Mouse (Mus musculus): Measurements from ENCODE around the gene Skap2.

The Skap2 gene

DNA sequence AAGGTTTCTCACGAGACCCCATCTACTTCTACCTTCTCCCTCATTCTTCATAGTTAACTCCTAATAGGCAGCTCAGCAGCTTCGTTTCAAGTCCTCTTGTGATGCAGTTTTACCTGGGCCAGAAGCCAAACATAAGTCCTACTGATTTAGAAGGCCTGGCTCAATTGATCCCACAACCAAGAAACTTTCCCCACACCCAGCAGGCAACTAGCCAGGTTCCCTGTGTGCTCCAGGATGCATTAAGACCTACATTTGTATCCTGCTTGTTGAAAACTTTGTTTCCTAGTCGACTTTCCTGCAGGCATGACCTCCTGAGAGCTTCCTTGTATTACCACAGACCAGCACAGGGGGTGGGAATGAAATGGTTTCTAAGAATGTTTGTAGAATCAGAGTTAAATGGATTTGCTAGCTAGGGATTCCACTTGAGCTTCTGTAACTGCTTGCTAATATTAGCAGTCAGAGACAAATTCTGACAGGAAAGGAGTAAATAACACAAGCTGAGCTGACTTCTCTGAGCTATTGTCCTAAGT, 125.4 kb downstream of the Skap2 start:
- peak; percentile 54 for DNase-seq

DNA sequence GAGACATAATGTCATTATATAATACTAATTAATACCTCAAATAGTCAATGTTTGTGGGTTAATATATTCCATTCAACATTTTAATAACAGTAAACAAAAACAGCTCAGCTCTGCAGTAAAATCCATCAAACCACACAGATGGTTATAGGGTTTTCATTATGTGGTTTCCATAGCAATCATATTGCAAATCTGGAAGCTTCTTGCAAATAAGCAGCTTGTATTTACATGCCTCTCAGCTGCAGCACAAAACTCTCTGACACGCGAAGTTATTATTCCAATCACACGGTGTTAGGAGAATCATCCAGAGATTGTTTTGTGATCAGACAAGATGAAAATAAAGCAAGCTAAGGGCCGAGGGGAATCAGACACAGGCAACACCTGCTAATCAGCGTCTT, 129.5 kb downstream of the Skap2 start:
- DNase-seq: no peak

DNA sequence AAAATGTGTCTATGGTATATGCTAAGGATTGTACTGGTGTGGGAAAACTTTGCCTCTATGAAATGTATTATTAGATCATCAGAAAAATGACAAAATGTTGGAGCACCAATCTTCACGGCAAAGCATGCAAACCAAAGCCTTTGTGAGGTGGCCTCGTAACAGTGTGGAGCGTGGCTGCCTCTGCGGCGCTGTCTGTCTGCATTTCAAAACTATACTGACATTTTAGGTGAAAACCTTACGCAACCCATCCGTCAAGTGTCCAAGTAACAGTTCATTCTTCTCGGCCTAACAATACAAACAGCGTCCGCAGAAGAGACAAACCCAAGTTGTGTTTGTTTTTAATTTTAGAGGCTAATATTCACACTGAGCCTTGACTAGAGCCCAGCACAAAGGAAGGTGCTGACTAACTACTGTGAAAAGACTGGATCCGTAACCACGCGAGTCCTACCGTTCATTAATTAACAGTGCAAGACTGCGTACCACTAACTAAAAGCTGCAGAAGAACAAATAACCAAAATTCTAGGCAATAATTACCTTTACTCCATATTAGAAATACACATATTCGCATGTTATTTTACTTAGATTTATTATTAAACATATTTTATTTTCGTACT, 130.0 kb downstream of the Skap2 start:
- DNase-seq: no peak

GRCm38 (mm10) chr6:51881181-51881968, 131.0 kb downstream of the Skap2 start:
- peak; percentile 53 for DNase-seq

DNA sequence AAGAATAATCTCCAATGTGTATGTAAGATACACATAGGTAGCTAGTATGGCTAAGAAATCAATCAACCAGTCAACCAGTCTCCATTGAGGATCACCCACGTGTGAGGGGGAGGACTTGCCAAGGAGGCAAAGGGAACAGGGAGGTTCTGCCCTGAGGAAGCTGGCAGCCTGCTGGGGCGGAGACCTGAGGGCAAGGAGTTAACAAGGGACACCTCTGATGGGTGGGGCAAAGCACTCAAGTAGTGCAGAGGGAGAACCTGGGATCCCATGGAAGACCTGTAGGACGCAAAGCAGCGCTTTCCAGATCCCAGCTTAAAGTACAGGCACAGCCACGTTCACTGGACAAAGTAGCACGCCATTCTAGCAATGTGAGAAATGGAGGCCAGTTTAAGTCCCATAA, 131.6 kb downstream of the Skap2 start:
- peak; percentile 26 for DNase-seq

- DNase-seq: peak; percentile 38
These were observed 133.8 kb downstream of the Skap2 start for GRCm38 (mm10) chr6:51878551-51878950.

DNA sequence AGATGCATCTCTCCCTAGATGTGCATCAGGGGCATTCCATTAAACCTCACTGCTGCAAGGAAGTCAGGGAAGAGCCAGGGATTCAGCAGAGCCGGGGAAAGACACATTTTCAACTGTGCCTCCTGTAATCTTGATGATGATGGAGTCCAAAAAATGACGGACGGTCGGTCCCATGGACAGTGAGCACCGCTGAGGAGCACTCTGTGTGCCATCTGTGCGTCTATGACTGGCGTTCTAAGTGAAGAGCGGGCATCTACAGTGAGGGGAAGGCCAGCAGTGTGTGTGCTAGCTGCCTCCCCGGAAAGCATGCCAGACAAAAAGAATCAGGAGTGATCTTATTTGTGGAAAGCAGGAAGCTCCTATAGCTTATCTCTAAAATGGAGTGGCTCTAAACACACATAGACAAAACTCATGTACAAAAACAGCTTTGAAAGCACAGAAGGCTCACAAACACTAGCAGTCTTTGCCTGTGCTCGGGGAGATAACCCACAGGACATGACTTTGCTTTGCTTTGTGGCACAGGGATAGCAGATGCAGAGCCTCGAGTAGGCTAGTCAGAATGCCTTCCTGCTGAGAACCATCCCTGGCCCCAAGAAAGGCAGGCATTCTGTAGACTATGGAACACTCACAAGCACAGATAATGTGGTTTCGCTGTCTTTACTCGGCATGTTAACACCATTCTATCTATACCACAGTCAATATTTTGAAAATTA, 135.4 kb downstream of the Skap2 start:
- no peak for DNase-seq

DNA sequence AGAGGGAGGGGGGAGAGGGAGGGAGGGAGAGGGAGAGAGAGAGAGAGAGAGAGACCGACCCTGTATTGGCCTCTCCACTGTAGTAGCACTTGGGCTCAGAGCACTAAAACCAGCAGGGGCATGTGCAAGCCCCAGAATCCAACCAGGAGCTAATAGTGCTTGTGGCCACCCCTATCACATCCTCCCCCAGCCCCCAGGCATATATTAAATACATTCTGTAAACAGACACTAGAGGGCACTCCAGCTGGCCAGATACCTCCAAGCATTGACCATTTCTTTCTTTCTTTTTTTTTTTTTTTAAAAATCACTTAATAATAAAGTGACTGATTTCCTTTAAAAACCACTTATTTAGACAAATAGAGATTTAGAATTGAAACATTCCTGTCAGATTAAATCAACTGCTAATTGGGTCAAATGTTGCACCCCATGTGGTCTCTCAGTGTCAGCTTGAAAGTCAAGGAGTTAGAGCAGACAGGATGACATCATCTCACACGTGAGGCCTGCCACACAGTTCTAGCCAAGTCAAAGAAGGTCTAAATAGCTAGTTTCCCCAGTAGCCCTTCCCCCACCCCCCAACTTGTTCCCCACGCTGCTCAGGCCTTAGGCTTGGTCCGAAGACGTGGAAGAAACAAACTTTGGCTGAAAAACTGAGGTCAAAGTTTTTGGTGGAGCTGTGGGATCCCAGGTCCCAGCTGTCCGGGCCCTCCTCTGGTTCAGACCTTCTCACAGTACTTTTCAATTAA, 136.3 kb downstream of the Skap2 start:
- DNase-seq: peak; percentile 53

DNA sequence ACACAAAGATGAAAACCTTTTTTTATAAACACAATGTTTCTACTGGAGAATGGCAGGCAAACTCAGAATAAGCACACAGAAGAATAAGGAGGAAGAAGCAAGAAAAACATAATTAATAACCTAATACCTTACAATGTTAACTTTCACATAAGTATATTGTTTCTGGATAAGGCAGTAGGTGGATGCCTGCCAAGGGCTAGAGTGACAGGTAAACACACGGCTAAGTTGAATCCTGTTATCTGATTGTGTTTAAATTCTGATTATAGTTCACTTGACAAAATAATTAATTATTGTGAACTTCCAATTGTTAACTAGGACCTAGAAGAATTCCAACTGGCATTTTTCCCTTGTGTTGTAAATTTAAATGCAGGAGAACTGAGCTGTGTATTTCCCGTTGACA, 138.3 kb downstream of the Skap2 start:
- DNase-seq: no peak

GRCm38 (mm10) chr6:51871135-51871534, 141.2 kb downstream of the Skap2 start:
- DNase-seq: no peak

GRCm38 (mm10) chr6:51870294-51870693, 142.1 kb downstream of the Skap2 start:
- no peak for DNase-seq

DNA sequence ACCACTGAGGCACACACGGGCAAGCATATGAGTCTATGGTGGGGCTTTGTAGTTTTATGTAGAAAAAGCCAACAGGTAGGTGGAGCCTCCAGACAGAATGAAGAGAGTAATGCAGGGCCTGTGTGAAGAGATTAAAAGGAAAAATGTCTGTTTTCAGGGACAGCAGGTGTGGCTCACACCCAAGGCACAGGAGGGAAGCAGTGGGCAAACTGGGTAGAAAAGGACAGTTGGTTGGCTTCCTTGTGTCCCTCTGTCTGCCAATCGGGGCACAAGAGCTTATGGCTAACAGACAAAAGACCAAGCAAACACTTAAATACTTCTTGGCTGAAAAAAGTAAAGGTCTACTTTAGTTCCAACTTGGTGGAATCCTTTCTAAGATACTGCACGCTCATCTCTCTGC, 145.8 kb downstream of the Skap2 start:
- no peak for DNase-seq

- no peak for DNase-seq
These were observed 148.8 kb downstream of the Skap2 start for GRCm38 (mm10) chr6:51863508-51863907.

DNA sequence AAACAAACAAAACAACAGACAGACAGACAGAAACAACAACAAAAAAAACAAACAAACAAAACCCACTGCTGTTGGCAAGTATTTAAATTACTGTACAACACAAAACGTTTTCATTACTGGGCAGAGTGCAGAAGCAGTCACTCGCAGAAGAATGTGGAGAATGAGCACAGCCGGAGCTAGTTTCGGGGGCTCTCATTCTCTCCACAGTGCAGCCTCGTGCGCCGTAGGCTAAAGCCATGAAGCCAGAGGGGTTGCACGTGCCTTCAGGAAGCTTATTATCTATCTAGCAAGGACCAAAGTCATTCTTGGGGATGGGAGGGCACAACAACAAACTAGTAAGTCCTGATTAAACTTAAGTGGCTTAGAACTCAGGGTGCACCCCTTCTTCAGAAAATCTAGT, 152.0 kb downstream of the Skap2 start:
- peak; percentile 33 for DNase-seq

- peak; percentile 99 for DNase-seq
These were observed 154.5 kb downstream of the Skap2 start for GRCm38 (mm10) chr6:51857821-51858220.

- no peak for DNase-seq
These were observed 159.1 kb downstream of the Skap2 start for GRCm38 (mm10) chr6:51853291-51853690.

DNA sequence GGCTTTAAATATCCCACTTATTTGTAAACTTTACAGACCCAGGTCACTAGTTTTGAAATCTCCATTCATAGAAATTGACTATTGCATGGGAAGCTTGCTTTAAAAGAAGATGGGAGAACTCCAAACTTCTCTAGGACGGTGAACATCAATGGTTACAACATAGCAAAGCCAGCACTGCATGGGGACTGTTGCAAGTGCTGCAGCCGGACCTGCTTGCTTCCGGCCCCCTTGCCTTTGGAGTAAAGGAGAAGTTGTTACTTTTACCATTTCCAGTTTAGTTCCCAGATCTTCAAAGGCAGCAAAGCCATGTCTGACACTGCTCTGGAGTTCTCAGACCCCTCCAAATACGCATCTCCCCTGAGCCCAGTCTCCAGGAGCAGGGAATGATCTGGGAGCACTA, 159.7 kb downstream of the Skap2 start:
- DNase-seq: no peak

GRCm38 (mm10) chr6:51851544-51851943, 160.8 kb downstream of the Skap2 start:
- DNase-seq: peak; percentile 38

DNA sequence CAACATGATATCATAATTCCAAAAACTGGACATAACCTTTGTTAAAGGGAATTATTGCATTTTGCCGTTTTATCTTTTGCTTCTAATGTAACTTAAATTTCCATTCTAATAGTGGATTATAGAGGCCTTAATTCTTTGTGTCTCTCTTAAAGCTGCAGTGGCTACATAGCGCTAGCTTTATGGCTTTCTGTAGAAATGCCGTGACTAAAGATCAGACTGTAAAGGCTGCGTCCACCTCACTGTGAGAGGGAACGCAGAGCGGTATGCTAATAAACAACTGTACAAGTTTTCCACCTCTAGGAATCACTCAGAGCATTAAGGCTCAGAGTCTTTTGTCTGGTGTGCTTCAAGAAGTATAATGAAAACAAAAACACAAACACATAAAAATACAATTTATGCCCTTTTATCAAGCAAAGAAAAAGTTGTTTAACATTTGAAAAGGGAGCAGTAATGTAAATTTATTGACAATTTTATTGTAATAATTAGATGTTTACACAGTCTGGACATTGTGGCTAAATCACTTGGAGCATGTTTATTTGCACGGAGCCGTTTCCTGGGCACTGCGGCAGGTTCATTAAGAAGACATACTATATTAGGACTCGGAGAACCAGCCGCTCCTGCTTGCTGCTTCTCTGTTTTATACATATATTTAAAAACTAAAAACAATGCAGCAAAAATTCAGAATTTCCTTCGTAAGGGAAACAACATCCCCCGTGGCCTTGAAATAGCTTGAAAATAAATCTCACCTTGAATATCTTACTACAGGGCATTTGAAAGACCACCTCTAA, 162.1 kb downstream of the Skap2 start:
- no peak for DNase-seq

GRCm38 (mm10) chr6:51849561-51849960, 162.8 kb downstream of the Skap2 start:
- no peak for DNase-seq

- DNase-seq: peak; percentile 79
These were observed 168.2 kb downstream of the Skap2 start for GRCm38 (mm10) chr6:51844106-51844505.

DNA sequence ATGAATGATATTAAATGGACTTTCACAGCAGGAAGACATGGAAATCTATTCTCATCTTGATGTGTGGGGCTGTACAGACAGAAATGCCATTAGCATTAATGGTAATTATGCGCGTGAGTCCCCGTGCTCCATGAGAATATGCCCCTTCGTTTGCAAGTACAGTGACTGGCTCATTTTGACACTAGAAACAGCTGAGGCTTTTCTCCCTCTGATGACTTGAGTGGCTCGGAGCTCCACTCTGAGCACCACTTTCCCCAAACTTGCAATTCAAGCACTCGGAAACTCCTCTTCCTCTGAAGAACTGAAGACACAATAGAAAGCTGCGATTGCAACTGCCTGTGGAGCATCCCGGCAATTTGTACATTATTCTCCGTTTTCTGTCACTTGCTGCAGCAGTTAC, 169.3 kb downstream of the Skap2 start:
- no peak for DNase-seq
